Mouse (Mus musculus) midbrain, embryonic 15.5 days (tissue): Measurements from ENCODE around the gene Syt8. TPM values are rescaled to one million over a fixed set of nuclear protein-coding genes. Genes with fewer than 3 reads are reported as not detected.

Source experiments
- ATAC-seq: fragments of 200-750 bp; cut with Nextera tagmentation; replicated peaks from 2 replicates; pipeline ENCODE4 v1.8.0; 2017; ENCODE audit warnings: moderate TSS enrichment
- H3K27ac ChIP-seq: fragments of 300-500 bp; sonication (generic); 2 replicates; pipeline ENCODE4 v1.5.1; 2015; ENCODE audit warnings: mild to moderate bottlenecking, inconsistent platforms
- H3K27me3 ChIP-seq: fragments of 300-500 bp; sonication (generic); replicated peaks from 2 replicates; pipeline ENCODE4 v1.6.1; 2015; ENCODE audit warnings: inconsistent platforms
- H3K36me3 ChIP-seq: fragments of 300-500 bp; sonication (generic); replicated peaks from 2 replicates; pipeline ENCODE4 v1.6.1; 2015; ENCODE audit warnings: inconsistent platforms
- H3K4me1 ChIP-seq: fragments of 300-500 bp; sonication (generic); 2 replicates; pipeline ENCODE4 v1.6.1; 2015; ENCODE audit warnings: inconsistent platforms
- H3K4me2 ChIP-seq: fragments of 300-500 bp; sonication (generic); 2 replicates; pipeline ENCODE4 v1.6.1; 2015; ENCODE audit warnings: inconsistent platforms, mild to moderate bottlenecking, moderate library complexity
- H3K4me3 ChIP-seq: fragments of 300-500 bp; sonication (generic); 2 replicates; pipeline ENCODE4 v1.5.1; 2015; ENCODE audit warnings: mild to moderate bottlenecking, inconsistent platforms
- H3K9ac ChIP-seq: fragments of 300-500 bp; sonication (generic); 2 replicates; pipeline ENCODE4 v1.6.1; 2015; ENCODE audit warnings: mild to moderate bottlenecking, inconsistent platforms
- H3K9me3 ChIP-seq: fragments of 300-500 bp; sonication (generic); 2 replicates; pipeline ENCODE4 v1.6.1; 2016; ENCODE audit warnings: inconsistent platforms
- WGBS: fragments of 180-500 bp; shearing (Covaris S2); methylation state at CpG from one replicate; pipeline ENCODE4 v1.1.7; 2015; ENCODE audit warnings: mixed read lengths; 5-methylcytosine and 5-hydroxymethylcytosine counted together
- polyA plus RNA-seq: library from polyadenylated mRNA; unstranded; fragments of >200 nt; fragmentation: Nextera tagmentation; extraction: Ambion mirVana; gene quantifications from 2 replicates; pipeline ENCODE4 v1.2.1, GENCODE M21; 2015

Syt8 gene
- polyA plus RNA-seq, 1 experiment from 2014 or later, result not detected

- Histone ChIP-seq H3K4me2 (no peak overlapping the region), H3K4me1 (no peaks in the 10 kb centered on the region), H3K9me3 (no peaks in the 10 kb centered on the region), H3K27me3 (no peaks in the 10 kb centered on the region), H3K36me3 (no peaks in the 10 kb centered on the region), H3K27ac (no peak overlapping the region), H3K4me3 (no peak overlapping the region), H3K9ac (no peak overlapping the region)
- no peak for ATAC-seq
- 84% methylated on average over 14 of the region's 14 CpGs for WGBS
These were observed 5.3 kb downstream of the Syt8 start for GRCm38 (mm10) chr7:142439966-142440365.

GRCm38 (mm10) chr7:142440657-142441114 lies 6.0 kb downstream of the Syt8 start:
- H3K4me1 ChIP-seq, result no peaks in the 10 kb centered on the region
- peak; percentile 69; the same call in 1 of the 2 replicates for ATAC-seq

GRCm38 (mm10) chr7:142441585-142441984 lies 6.9 kb downstream of the Syt8 start, which contains the start of gene Tnni2:
Tnni2 (plus strand) TSS chr7:142441808.
- WGBS, result 86% methylated on average over 9 of the region's 9 CpGs
- H3K27ac ChIP-seq, result no peak within 1 kb of the TSS

More at GRCm38 (mm10) chr7:142440657-142441114, 6.0 kb downstream of the Syt8 start:
- Histone ChIP-seq H3K27ac (no peak overlapping the region), H3K4me2 (no peak overlapping the region), H3K36me3 (no peaks in the 10 kb centered on the region), H3K9ac (no peak overlapping the region), H3K9me3 (no peaks in the 10 kb centered on the region), H3K4me3 (no peak overlapping the region), H3K27me3 (no peaks in the 10 kb centered on the region)
- 61% methylated on average over 5 of the region's 5 CpGs for WGBS

GRCm38 (mm10) chr7:142442081-142442907 lies 7.6 kb downstream of the Syt8 start:
- Histone ChIP-seq H3K4me3 (no peak overlapping the region), H3K36me3 (no peaks in the 10 kb centered on the region), H3K27me3 (no peaks in the 10 kb centered on the region), H3K4me2 (no peak overlapping the region), H3K27ac (no peak overlapping the region), H3K9ac (no peak overlapping the region), H3K9me3 (no peaks in the 10 kb centered on the region), H3K4me1 (no peaks in the 10 kb centered on the region)
- WGBS, result 87% methylated on average over 9 of the region's 9 CpGs
- ATAC-seq, result no peak

More at GRCm38 (mm10) chr7:142441585-142441984, 6.9 kb downstream of the Syt8 start, which contains the start of gene Tnni2:
- H3K9ac ChIP-seq, result no peak within 1 kb of the TSS
- no peaks in the 10 kb centered on the region for H3K27me3 ChIP-seq
- no peak within 1 kb of the TSS for H3K4me3 ChIP-seq
- H3K36me3 ChIP-seq, result no peaks in the 10 kb centered on the region
- no peaks in the 10 kb centered on the region for H3K4me1 ChIP-seq
- H3K4me2 ChIP-seq, result no peak within 1 kb of the TSS
- H3K9me3 ChIP-seq, result no peaks in the 10 kb centered on the region
- no peak for ATAC-seq

GRCm38 (mm10) chr7:142442908-142443420 lies 8.3 kb downstream of the Syt8 start:
- Histone ChIP-seq H3K27ac (no peak overlapping the region), H3K4me2 (no peak overlapping the region), H3K9ac (no peak overlapping the region), H3K4me3 (no peak overlapping the region), H3K4me1 (no peaks in the 10 kb centered on the region), H3K27me3 (no peaks in the 10 kb centered on the region), H3K9me3 (no peaks in the 10 kb centered on the region), H3K36me3 (no peaks in the 10 kb centered on the region)
- no peak for ATAC-seq
- 91% methylated on average over 7 of the region's 7 CpGs for WGBS

- no peak for ATAC-seq
- Histone ChIP-seq H3K9me3 (no peaks in the 10 kb centered on the region), H3K4me1 (no peaks in the 10 kb centered on the region), H3K4me3 (no peak overlapping the region), H3K4me2 (no peak overlapping the region), H3K9ac (no peak overlapping the region), H3K36me3 (no peaks in the 10 kb centered on the region), H3K27ac (no peak overlapping the region), H3K27me3 (no peaks in the 10 kb centered on the region)
- 92% methylated on average over 5 of the region's 5 CpGs for whole genome bisulfite sequencing
These were observed 8.8 kb downstream of the Syt8 start for GRCm38 (mm10) chr7:142443474-142443873.

- no peak overlapping the region for H3K9ac ChIP-seq
- no peak for ATAC-seq
- H3K4me1 ChIP-seq, result no peaks in the 10 kb centered on the region
- H3K27me3 ChIP-seq, result no peaks in the 10 kb centered on the region
- 95% methylated on average over 6 of the region's 6 CpGs for WGBS
- no peaks in the 10 kb centered on the region for H3K36me3 ChIP-seq
- H3K27ac ChIP-seq, result no peak overlapping the region
- no peak overlapping the region for H3K4me3 ChIP-seq
- no peaks in the 10 kb centered on the region for H3K9me3 ChIP-seq
- no peak overlapping the region for H3K4me2 ChIP-seq
These were observed 9.5 kb downstream of the Syt8 start for GRCm38 (mm10) chr7:142444171-142444570.

GRCm38 (mm10) chr7:142445324-142445723 lies 10.7 kb downstream of the Syt8 start:
- H3K27ac ChIP-seq, result no peak overlapping the region
- no peak overlapping the region for H3K4me2 ChIP-seq
- H3K9me3 ChIP-seq, result no peaks in the 10 kb centered on the region
- no peak overlapping the region for H3K9ac ChIP-seq
- no peaks in the 10 kb centered on the region for H3K4me1 ChIP-seq
- 87% methylated on average over 6 of the region's 6 CpGs for WGBS
- H3K36me3 ChIP-seq, result no peaks in the 10 kb centered on the region
- H3K4me3 ChIP-seq, result no peak overlapping the region
- H3K27me3 ChIP-seq, result no peaks in the 10 kb centered on the region
- ATAC-seq, result no peak

GRCm38 (mm10) chr7:142446264-142446663 lies 11.6 kb downstream of the Syt8 start:
- Histone ChIP-seq H3K4me3 (no peak overlapping the region), H3K4me2 (no peak overlapping the region), H3K9ac (no peak overlapping the region), H3K4me1 (no peaks in the 10 kb centered on the region), H3K27me3 (no peaks in the 10 kb centered on the region), H3K9me3 (no peaks in the 10 kb centered on the region), H3K36me3 (no peaks in the 10 kb centered on the region), H3K27ac (no peak overlapping the region)
- WGBS, result 91% methylated on average over 4 of the region's 4 CpGs
- no peak for ATAC-seq

GRCm38 (mm10) chr7:142449038-142449617 lies 14.5 kb downstream of the Syt8 start:
- 83% methylated on average over 6 of the region's 6 CpGs for WGBS
- H3K4me3 ChIP-seq, result no peak overlapping the region
- no peak overlapping the region for H3K9ac ChIP-seq
- no peak for ATAC-seq
- H3K27me3 ChIP-seq, result no peaks in the 10 kb centered on the region
- no peak overlapping the region for H3K4me2 ChIP-seq
- no peak overlapping the region for H3K27ac ChIP-seq
- H3K4me1 ChIP-seq, result no peaks in the 10 kb centered on the region
- no peaks in the 10 kb centered on the region for H3K9me3 ChIP-seq
- H3K36me3 ChIP-seq, result no peaks in the 10 kb centered on the region

GRCm38 (mm10) chr7:142454706-142455105 lies 20.1 kb downstream of the Syt8 start:
- no peak for ATAC-seq
- no peaks in the 10 kb centered on the region for H3K27me3 ChIP-seq
- H3K4me2 ChIP-seq, result no peak overlapping the region
- no peak overlapping the region for H3K27ac ChIP-seq
- peaks cover 12% of the 10 kb centered on the region for H3K4me1 ChIP-seq
- no peaks in the 10 kb centered on the region for H3K36me3 ChIP-seq
- H3K4me3 ChIP-seq, result no peak overlapping the region
- H3K9me3 ChIP-seq, result no peaks in the 10 kb centered on the region
- no peak overlapping the region for H3K9ac ChIP-seq
- WGBS, result 17% methylated on average over 1 of the region's 1 CpGs

- ATAC-seq, result no peak
- no peak overlapping the region for H3K9ac ChIP-seq
These were observed 20.6 kb downstream of the Syt8 start for GRCm38 (mm10) chr7:142455251-142455650.

More at GRCm38 (mm10) chr7:142455251-142455650, 20.6 kb downstream of the Syt8 start:
- Histone ChIP-seq H3K4me3 (no peak overlapping the region), H3K9me3 (no peaks in the 10 kb centered on the region), H3K4me1 (peaks cover 12% of the 10 kb centered on the region), H3K4me2 (no peak overlapping the region), H3K27ac (no peak overlapping the region), H3K27me3 (no peaks in the 10 kb centered on the region), H3K36me3 (no peaks in the 10 kb centered on the region)
- 60% methylated on average over 2 of the region's 2 CpGs for whole genome bisulfite sequencing
